Mouse (Mus musculus) right cerebral cortex, postnatal 36 days (tissue): ENCODE measurements at regions not wholly inside any gene's neighbourhood (a gene's known extent, or its start where the extent isn't known, plus 50 kb on each side); places are given as distances from the start of the nearest gene placed in this dataset.

Source experiments
- DNase-seq, 2 experiments: peaks; one replicate each; pipeline ENCODE4 v3.0.0; 2022; ENCODE audit warnings: low spot score in 2 of 2, mixed read lengths in 1 of 2

DNA sequence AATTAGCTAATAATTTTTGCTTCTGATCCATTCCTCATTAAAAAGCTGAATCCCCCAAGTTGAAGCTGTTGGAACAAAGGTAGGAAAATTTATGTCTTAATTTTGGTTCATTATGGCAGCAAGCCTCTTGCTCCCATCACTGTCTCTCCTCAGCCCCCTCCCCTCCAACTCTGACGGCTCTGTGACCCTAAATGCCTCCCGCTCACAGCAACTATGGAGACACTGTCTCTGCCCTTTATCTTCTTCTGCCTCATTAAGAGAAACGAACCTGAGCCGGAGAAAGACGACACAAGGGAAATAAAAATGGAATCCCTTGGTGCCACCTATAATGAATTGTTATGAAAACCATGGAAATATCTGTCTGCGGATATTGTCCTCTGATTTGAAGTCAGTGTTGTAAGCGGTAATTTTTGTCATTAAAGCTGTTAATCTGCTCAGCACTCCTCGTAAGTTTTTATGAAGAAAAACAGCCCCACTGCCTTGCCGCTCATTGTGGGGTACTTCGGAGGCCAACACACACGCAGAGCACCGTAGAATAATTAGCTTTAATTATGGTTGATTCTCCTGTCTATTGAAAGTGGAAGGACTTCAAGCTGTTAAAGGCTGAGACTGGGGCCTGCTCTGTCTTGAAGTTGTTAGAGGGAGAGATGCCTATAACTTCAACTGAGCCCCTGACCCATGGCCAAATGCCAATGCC lies 208.1 kb upstream of the Clint1 start:
- no peak for DNase-seq

- no peak for DNase-seq
Measured at GRCm38 (mm10) chr11:45645815-45646214, 206.0 kb upstream of the Clint1 start.

DNA sequence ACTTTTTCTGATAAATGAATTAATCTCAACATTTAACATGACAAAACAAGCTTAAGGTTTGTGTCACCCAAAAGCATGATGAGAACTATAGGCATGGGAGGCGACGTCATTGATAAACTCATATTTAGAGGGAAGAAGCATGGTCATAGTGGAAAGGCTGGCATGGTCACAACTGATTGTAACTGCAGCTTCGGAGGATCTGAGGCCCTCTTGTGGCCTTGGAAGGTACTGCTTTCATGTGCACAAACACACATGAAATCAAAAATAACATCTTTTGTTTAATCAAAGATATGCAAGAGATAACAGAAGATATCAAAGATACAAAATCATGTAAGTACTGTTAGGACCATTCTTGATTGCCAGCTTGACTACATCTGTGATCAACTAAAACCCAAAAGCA lies 204.0 kb upstream of the Clint1 start:
- no peak for DNase-seq

- no peak for DNase-seq
Measured at GRCm38 (mm10) chr11:45656260-45656659, 195.6 kb upstream of the Clint1 start.

DNA sequence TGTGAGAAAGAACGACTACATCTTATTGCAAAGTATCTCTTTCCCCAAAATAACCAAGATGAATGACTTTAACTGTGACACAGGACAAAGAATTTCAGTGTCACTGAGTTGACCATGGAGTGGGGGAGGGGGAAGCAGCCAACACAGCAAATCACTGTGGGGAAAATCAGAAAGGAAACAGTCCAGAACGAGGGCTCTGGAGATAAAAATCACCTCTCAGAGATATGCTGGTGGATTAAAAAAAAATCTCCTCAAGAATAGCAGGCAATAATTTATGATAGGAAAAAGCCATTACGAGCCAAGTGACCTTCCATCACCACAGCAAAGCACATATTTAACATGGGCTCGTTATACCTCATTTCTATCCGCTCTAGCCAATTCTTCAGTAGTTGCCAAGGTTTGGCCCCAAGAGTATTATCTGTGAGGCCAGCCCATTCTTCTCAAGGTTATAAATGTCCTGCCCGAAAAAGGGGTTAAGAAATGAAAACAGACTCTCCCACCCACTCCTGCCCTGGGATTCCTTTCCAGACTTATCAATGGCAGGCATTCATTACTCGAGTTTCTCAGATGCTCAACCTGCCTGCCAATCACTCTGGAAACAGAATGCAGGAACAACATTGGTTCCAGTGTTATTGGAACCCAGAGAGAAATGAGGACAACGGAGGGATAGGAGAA lies 181.6 kb upstream of the Clint1 start:
- DNase-seq, result no peak

GRCm38 (mm10) chr11:45678666-45679292 lies 173.1 kb upstream of the Clint1 start:
- DNase-seq, result peak; percentile 25 to 43

- no peak for DNase-seq
Measured at GRCm38 (mm10) chr11:45679293-45679673, 172.6 kb upstream of the Clint1 start.

DNA sequence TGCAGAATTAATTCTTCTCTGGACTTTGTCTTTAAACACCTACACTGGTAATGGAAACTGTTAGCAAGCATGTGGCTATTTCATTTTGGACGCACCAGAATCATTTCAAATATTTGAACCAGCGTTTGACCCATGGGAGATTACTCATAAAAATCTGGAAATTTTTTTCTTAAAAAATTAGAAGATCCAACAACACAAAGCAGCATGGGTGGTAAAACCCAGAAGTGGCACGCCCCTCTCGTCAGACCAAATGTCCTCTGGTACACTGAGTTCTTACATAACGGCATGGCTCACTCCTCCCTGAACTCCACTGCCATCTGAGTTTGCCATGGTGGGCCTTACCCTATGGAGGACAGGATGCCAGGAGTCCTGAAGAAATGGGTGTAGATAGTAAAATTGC lies 166.3 kb upstream of the Clint1 start:
- no peak for DNase-seq

- DNase-seq, result no peak
Measured at GRCm38 (mm10) chr11:45693206-45693605, 158.6 kb upstream of the Clint1 start.

DNA sequence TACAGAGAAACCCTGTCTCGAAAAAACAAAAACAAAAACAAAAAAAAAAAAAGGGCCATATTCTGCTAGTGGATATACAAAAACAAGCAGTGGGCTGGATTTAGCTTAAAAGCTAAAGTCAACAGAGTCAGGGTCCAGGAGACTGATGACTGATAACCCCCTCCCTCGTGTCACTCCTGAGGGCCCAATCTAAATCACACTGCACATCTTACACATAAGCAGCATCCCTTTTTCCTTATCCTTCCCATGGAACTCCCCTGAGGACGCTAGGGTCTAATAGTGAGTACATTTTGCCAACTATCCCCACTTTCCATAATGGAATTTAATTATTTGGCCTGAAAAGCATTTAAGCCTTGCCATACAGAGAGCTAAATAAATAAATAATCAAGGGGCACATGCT lies 150.3 kb upstream of the Clint1 start:
- no peak for DNase-seq

- DNase-seq, result no peak
Measured at GRCm38 (mm10) chr11:45702916-45703315, 148.9 kb upstream of the Clint1 start.

GRCm38 (mm10) chr11:45704411-45704810 lies 147.4 kb upstream of the Clint1 start:
- DNase-seq, result no peak

DNA sequence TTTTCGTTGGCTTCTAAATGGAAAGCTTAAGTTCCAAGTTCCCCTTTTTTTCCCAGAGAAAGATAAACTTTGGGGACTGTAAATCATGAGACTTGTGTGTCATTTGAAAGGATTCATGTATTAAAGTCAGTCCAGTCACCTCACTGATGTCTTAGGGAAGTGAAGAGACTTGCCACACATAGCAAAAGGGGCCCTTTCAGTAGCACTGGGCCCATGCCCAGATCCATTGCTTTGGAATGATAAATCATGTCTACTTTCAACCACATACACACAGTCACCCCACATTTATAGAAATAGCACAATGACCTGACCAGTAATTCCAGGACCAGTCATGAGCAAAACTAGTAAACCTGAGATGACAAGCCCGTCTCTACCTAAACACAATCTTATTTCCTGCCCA lies 133.2 kb upstream of the Clint1 start:
- no peak for DNase-seq

GRCm38 (mm10) chr11:45719821-45720220 lies 132.0 kb upstream of the Clint1 start:
- no peak for DNase-seq

DNA sequence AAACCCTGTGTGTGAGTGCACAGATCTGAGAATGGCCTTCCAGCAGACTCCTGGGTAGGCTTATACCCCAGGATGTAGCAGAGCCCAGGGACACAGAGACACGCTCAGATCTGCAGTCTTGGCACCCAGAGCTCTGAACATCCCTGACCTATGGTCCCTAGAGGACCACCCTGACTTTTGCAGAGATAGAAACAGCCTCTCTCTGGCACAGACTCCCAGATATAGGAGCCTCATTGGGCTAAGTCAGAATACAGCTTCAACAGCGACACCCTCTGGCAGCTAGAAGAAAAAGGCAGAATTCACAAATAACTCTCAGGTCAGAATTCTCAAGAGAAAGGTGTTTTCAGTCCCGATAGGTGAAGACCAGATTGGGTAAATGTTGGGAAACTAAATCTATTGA lies 115.3 kb upstream of the Clint1 start:
- DNase-seq, result no peak

DNA sequence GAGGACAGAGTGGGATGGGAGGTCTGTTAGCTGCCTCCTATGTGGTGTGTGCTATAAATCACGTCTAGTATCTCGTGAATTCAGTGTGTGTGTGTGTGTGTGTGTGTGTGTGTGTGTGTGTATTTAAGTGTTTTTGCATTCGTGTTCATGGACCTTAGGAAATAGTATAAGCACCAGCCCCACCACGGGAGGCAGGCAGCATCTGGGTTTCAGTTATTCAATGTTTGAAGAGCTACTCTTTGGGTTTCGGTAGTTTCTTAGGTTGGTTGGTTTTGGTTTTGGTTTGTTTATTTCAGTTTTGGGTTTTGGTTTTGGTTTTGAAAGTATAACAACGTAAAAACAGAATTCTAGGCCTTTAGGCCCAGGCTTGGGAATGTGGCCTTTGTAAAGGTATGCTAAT lies 113.5 kb upstream of the Clint1 start:
- no peak for DNase-seq

- DNase-seq, result no peak
Measured at GRCm38 (mm10) chr11:45745941-45746340, 105.9 kb upstream of the Clint1 start.

- no peak for DNase-seq
Measured at GRCm38 (mm10) chr11:45750249-45750648, 101.6 kb upstream of the Clint1 start.

DNA sequence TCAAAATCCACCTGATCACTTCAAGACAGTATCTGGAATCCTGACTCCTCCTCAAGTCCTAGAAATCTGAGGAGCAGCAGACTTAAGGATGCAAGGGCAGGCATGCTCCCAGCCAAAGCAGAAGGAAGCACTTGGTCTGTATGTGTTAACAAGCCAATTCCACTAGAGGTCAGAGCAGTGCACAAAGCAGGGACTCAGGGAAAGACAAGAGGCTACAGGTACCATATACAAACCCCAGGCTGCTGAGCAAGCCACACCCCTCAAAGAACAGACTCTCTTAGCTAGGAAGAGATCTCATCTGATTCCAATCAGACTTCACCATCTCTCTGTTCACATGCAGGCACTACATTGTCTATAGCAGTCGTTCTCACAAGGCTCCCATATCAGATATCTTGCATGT lies 99.6 kb upstream of the Clint1 start:
- DNase-seq, result no peak

- DNase-seq, result no peak
Measured at GRCm38 (mm10) chr11:45752791-45753190, 99.1 kb upstream of the Clint1 start.

DNA sequence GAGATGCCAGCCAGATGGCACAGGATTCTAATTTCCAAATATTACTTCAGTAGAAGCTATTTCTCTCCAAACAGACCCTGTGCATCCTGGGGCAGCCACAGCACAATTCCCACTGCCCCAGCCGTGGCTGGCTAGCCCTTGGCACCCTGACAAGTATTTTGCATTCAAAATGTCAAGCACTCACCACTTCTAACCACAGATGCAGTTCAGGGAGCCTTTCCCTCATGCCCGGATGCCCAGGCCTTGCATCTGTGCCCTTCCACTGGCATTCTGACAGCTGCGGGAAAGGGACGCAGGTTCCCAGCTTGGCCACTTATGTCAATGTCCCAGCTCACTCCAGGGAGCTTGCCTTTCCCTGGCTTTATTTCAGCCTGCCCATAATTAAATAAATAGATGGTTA lies 84.8 kb upstream of the Clint1 start:
- DNase-seq, result no peak

GRCm38 (mm10) chr11:45782435-45782834 lies 69.4 kb upstream of the Clint1 start:
- DNase-seq, result no peak

DNA sequence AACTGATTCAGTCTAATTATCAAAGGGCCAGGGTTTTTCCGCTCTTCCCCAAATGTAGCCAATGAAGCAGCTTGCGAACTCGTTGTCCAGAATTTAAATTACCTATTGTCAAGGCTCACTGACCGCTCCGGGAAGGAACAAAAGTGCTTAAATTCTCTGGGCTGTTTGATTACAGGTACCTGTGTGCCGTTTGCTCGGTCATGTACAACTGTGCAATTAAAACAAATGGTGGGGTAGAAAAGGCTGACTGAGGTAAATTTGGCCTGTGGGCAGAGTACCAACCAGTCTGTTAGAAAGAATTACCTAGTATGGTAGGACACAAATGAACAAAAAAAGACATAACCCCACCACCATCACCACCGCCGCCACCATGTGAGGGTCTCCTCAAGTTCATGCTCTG lies 66.0 kb upstream of the Clint1 start:
- no peak for DNase-seq
